Mouse (Mus musculus): ENCODE data around the gene Palld. TPM values are rescaled to one million over a fixed set of nuclear protein-coding genes. Genes with fewer than 3 reads are reported as not detected.

The Palld gene
- total RNA-seq, 2 experiments from 2014 or later, result 66.8 to 71.5 TPM

DNA sequence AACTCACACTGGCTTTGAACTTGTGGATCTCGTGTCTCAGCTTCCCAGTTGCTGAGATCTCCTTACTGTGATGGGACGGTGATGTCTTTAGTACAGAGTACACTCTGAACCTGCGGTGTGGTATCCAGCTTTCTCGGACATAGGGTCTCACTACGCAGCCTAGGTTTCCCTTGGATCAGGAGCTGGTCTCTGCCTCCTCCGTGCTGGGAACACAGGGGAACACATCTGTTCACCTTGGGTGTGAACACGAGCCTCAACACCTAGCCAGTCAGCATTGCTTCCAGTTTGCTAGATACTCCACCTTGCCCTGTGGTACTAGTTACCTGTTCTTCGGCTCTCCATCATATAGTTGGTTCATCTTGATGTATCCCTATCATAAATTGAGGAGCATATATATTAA is 413.9 kb downstream of the Palld start:
- intact Hi-C loops (cut with DNase I), result loop anchor here (5.0 to 10.0 kb wide), 2 partner anchors 266 to 854 kb away; partner anchors contain the start of genes Mfap3l and Sh3rf1
- TF ChIP-seq CTCF (IDR thresholded peaks at IDR 0.05), result no peak
- Histone ChIP-seq H3K4me3 (peak overlapping the region; percentile 91), H3K27ac (peak overlapping the region; percentile 93)
- no peak for DNase-seq

DNA sequence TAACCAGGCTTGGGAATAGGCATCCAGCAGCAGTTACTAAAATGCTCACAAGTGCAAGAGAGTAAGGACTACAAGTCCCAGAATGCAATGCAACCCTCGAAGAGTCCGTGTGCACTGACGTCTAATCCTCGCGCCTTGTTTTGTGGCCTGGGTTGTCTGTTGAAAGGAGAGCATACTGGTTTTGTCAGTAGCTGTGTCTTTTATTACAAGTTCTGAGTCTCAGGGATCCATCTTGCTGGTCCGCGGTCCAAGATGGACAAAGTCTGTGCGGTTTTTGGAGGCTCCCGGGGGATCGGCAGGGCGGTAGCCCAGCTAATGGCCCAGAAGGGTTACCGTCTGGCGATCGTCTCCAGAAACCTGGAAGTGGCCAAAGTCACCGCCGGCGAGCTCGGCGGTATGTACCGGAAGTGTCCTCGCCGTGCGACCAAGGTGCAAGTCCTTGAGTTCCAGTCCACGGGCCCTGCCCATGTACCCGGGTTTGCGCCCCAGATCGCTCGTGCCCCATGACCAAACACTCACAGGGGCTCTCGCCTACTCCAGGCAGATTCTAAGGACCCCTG is 414.8 kb downstream of the Palld start, which contains the start of gene Cbr4:
TSS of gene Cbr4 (plus strand) at position 138 of the 560 bp plus-strand sequence.
- DNase-seq, result peak; percentile 85
- Histone ChIP-seq H3K4me3 (peak within 1 kb of the TSS; percentile 91), H3K27ac (peak within 1 kb of the TSS; percentile 93)
- intact Hi-C loops (cut with DNase I), result loop anchor here (1.0 to 10.0 kb wide), 3 partner anchors 265 to 853 kb away; partner anchors contain the start of genes Mfap3l, Nek1 and Sh3rf1
- TF ChIP-seq CTCF (IDR thresholded peaks at IDR 0.05), result no peak

DNA sequence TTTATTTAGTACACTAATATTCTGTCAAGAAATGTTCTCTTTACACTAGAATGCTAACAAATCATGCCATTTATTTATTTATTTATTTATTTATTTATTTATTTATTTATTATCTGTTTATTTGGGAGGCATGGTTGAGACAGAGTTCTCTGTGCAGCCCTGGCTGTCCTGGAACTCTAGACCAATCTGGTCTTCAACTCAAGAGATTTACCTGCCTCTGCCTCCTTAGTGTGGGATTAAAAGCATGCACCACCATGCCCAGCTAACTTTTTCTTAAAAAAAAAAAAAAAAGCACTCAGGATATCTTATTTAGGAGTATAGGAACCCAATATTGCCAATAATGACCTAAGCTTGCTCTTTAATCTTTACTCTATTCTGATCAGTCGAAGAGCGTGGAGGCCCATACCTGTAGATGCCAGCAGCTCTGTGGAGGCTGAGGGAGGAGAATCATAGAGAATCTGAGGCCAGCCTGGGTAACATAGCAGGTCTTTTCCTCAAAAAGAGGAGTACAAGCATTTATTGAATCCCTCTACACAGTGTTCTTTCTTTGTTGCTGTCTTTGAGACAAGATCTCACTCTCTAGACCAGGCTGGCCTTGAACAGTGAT is 415.5 kb downstream of the Palld start:
- Histone ChIP-seq H3K27ac (peak overlapping the region; percentile 93), H3K4me3 (peak overlapping the region; percentile 91)
- intact Hi-C loops (cut with DNase I), result loop anchor here (1.0 to 10.0 kb wide), 3 partner anchors 265 to 852 kb away; partner anchors contain the start of genes Mfap3l, Nek1 and Sh3rf1
- no peak for DNase-seq
- no peak for TF ChIP-seq CTCF (IDR thresholded peaks at IDR 0.05)

DNA sequence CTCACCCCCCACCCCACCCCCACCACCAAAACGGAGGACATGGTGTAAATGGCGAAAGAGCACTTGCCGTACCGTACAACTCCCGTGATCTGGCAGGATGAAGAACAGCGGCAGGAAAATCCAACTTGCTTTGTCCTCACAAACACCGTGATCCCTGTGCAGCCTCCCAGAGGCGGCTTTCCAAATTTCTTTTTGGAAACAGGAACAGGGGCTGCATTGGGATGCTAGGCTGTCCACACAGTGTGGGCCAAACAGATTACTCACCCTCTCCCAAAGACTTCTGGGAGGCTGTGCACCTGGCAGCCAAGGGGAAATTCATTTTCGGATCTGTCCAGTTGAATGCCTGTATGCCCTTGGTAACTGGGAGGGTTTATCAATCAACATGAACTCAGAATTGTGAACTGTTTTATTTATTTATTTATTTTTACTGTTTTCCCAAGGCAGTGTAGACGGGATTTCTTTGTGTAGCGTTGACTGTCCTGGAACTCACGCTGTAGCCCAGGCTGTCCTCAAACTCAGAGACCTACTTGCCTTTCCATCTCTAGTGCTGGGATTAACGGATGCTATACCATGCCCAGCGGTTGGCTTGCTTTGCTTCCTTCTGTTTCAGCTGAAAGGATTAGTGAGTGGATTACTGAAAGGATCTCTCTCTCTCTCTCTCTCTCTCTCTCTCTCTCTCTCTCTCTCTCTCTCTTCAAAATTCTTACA is 422.1 kb downstream of the Palld start:
- Histone ChIP-seq H3K4me3 (peak overlapping the region; percentile 50), H3K27ac (no peak overlapping the region; the same call in 1 of the 2 replicates)
- intact Hi-C loops (cut with DNase I), result loop anchor here (10.0 kb wide), 1 partner anchor 846 kb away; the partner anchor contains the start of gene Mfap3l
- peak; percentile 43 for DNase-seq
- TF ChIP-seq CTCF (IDR thresholded peaks at IDR 0.05), result no peak

DNA sequence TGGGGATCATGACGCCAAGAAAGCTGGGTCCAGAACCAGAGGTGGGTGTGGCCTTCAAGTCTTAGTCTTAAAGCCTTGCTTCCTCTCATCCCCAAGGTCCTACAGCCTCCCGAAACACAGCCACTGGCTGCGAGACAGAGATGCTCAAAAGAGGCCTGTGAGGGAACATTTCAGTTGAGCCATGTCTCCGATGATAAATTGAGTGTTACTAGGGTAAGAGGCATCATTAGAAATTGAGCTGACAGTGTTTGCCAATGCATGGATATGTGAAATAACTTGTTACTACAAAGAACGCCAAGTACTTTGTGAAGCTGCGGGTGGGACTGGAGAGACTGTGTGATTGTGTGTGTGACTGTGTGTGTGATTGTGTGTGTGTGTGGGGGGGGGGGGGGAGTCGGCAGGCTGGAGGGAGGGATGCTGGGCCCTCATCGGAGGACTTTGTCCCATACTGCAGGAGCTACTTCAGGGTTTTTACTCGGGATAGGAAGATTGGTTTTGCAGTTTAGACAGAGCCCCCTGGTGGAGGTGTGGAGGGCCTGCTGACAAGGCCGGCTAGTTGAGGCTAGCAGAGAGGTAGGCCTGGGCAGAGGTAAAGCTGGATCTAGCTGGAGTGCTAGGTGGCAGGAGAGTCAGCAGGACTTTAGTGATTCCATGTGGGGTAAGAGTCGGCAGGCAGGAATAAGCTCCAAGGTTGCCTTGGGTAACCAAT is 422.8 kb downstream of the Palld start:
- DNase-seq, result peak; percentile 65
- intact Hi-C loops (cut with DNase I), result loop anchor here (10.0 kb wide), 1 partner anchor 845 kb away; the partner anchor contains the start of gene Mfap3l
- H3K27ac ChIP-seq, result peak overlapping the region; percentile 56
- TF ChIP-seq CTCF (IDR thresholded peaks at IDR 0.05), result peak; percentile 68
- peak overlapping the region; percentile 50 for H3K4me3 ChIP-seq

DNA sequence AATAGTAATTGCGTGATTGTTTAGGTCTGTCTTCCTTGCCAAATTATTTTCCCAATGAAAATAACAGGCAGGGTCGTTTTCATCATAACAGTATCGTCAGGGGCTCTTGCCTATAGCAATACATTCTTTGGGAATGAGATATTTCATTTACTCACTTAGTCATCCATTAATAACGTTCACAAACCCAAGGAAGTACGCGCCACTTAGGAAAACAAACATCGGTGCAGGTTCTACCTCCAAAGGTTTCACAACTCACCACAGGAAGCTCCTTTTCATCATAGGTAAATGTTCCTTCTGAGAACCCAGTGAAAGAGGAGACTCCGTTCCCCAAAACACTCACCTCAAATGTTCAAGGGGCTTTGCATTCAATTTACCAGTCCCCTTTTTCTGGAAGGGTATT is 423.7 kb downstream of the Palld start:
- no peak for TF ChIP-seq CTCF (IDR thresholded peaks at IDR 0.05)
- intact Hi-C loops (cut with DNase I), result no loop called here
- Histone ChIP-seq H3K4me3 (no peak overlapping the region), H3K27ac (no peak overlapping the region)
- DNase-seq, result no peak

DNA sequence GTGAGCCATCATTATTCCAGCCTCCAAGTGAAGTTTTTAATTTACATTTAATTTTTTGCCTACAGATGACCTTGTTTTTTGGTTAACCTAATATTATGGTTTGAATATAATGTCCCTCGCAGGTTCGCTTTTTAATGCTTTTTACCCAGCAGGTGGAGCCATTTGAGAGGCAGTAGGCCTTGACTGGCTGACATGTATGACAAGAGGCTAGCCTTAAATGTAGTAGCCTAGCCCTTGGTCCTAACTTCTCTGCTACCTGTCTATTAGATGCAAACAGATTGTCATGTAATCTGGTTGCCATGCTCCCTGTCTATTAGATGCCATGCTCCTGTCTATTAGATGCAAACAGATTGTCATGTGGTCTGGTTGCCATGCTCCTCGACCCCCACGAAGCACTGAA is 424.3 kb downstream of the Palld start:
- no peak for DNase-seq
- peak; percentile 3; the same call in 1 of the 2 replicates for TF ChIP-seq CTCF (IDR thresholded peaks at IDR 0.05)
- Histone ChIP-seq H3K4me3 (no peak overlapping the region), H3K27ac (no peak overlapping the region)
- intact Hi-C loops (cut with DNase I), result no loop called here

DNA sequence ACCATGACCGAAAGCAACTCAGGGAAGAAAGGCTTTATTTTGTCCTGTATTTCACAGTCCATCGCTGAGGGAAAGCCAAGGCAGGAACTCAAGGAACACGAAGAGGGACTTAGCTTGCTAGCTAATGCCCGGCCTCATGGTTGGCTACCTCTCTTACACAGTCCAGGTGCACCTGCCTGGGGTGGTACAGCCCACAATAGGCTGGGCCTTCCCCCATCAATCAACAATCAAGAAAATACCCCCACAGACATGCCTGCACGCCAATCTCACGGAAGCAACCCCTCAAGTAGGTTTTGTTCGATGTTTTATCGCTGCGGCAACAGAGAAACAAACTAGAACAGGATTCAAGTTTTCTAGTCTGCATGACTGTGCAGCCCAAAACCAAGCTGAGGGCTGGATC is 426.3 kb downstream of the Palld start:
- no peak for DNase-seq
- intact Hi-C loops (cut with DNase I), result no loop called here
- Histone ChIP-seq H3K4me3 (no peak overlapping the region), H3K27ac (no peak overlapping the region)
- TF ChIP-seq CTCF (IDR thresholded peaks at IDR 0.05), result no peak

DNA sequence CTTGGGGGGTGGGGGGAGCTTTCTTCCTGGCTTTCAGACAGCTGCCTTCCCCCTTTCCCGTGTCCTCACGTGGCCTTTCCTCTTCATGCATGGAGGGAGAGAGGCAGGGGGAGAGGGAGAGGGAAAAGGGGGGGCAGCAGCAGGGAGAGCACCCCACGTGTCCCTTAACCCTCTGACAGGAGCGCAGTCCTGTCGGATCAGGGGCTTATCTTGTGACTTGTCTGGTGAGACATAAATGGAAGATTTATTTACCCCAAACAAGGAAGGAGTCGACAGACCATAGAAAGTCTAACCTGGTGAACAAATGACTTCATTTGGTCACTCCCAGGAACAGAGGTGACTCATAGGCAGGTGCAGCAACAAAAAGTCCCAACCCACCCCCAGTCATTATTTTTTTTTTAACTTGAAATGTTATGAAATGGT is 427.2 kb downstream of the Palld start:
- intact Hi-C loops (cut with DNase I), result no loop called here
- no peak for DNase-seq
- H3K27ac ChIP-seq, result no peak overlapping the region
- H3K4me3 ChIP-seq, result no peak overlapping the region
- no peak for TF ChIP-seq CTCF (IDR thresholded peaks at IDR 0.05)

DNA sequence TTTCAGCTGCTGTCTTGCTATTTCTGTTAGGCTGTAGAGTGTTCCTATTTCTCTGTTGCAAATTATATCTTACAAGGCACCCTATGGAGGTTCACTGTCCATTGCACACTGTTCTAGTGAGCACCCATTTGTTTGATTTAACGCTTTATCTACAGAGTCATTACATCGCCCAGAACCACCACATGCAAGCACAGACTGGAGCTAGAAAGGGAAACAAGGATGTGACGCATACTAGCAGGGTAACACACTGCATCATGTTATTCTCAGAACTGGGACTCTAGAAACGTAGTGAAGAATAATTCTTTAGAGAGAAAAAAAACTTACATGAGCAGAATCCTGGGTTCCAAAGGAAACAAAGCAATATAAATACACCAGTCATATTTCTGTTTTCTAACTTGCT is 432.3 kb downstream of the Palld start:
- TF ChIP-seq CTCF (IDR thresholded peaks at IDR 0.05), result no peak
- intact Hi-C loops (cut with DNase I), result no loop called here

DNA sequence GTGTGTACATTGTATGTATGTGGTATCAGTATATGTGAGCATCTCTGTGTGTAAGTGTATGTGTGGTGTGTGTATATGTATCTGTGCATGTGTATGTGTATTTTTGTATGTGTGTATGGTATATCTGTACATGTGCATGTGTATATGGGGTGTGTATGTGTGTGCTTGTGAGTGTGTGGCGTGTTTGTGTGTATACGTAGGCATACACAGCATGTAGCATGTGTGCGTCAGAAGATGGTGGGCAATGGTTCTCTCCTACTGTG is 435.0 kb downstream of the Palld start:
- H3K4me3 ChIP-seq, result no peak overlapping the region
- intact Hi-C loops (cut with DNase I), result no loop called here
- no peak for TF ChIP-seq CTCF (IDR thresholded peaks at IDR 0.05)
- H3K27ac ChIP-seq, result no peak overlapping the region
- DNase-seq, result no peak

More for the DNA sequence above, 432.3 kb downstream of the Palld start:
- no peak overlapping the region for H3K27ac ChIP-seq
- DNase-seq, result no peak
- no peak overlapping the region for H3K4me3 ChIP-seq

DNA sequence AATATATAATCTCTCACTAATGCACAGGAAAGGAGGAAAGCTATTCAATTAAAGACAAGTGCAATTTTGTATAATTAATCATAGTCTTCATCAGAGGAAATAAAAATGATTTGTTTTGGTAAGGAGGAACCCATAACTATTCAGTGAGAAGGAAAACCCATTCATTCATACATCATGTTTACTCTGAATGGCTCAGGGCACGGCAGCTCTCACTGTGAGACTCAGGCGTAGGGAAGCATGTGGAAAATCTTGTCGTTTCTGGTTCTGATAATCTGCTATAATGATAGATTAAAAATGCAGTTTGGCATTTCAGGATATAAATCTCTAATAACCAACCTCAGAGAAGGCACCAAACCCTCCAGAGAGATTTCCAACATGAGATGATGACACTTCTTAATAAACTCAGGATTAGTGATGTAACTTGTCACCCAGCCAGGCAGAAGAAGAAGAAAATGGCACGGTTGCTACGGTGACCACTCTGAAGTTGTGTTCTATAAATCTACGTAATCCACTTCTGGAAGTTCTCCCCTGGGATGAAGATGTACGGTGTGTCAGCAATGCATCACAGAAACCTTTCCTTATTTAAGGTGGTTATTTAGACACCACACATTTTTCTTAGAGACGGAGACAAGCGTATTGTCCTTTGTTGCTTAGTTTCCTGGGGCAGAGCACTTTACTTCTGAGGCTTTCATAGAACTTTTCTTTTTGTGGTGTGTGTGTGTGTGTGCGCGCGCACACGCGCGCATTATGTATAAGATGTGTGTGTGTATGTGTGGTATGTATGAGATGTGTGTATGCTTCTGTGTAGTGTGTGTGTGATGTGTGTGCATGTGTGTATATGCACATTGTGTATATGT is 435.6 kb downstream of the Palld start:
- Histone ChIP-seq H3K27ac (no peak overlapping the region), H3K4me3 (no peak overlapping the region)
- intact Hi-C loops (cut with DNase I), result no loop called here
- DNase-seq, result no peak
- TF ChIP-seq CTCF (IDR thresholded peaks at IDR 0.05), result no peak

Data from gastrocnemius, adult 2 months (tissue).